Mouse (Mus musculus) neural tube, embryonic 15.5 days (tissue): ENCODE results near the gene Olfr819. TPM values are rescaled to one million over a fixed set of nuclear protein-coding genes. Genes with fewer than 3 reads are reported as not detected.

ENCODE experiments used
- polyA plus RNA-seq: library from polyadenylated mRNA; unstranded; fragments of >200 nt; fragmentation: Nextera tagmentation; extraction: Ambion mirVana; gene quantifications from 2 replicates; pipeline ENCODE4 v1.2.1, GENCODE M21; 2015

Gene Olfr819
- polyA plus RNA-seq, 1 experiment from 2014 or later: not detected

Other genes with a start within 250 kb of the Olfr819 start
- not detected in 2 replicates for gene Olfr805, start 237.9 kb downstream of the Olfr819 start, polyA plus RNA-seq
- not detected in 2 replicates for gene Olfr806, start 225.3 kb downstream of the Olfr819 start, polyA plus RNA-seq
- gene Olfr807, start 209.5 kb downstream of the Olfr819 start, polyA plus RNA-seq: not detected in 2 replicates
- not detected in 2 replicates for gene Olfr808, start 201.8 kb downstream of the Olfr819 start, polyA plus RNA-seq
- gene Olfr809, start 192.6 kb downstream of the Olfr819 start, polyA plus RNA-seq: not detected in 2 replicates
- gene Olfr810, start 172.3 kb downstream of the Olfr819 start, polyA plus RNA-seq: not detected in 2 replicates
- not detected in 2 replicates for gene Olfr811, start 162.9 kb downstream of the Olfr819 start, polyA plus RNA-seq
- gene Olfr812, start 121.2 kb downstream of the Olfr819 start, polyA plus RNA-seq: not detected in 2 replicates
- not detected in 2 replicates for gene Olfr813, start 111.9 kb downstream of the Olfr819 start, polyA plus RNA-seq
- gene Olfr814, start 87.4 kb downstream of the Olfr819 start, polyA plus RNA-seq: not detected in 2 replicates
- not detected in 2 replicates for gene Olfr815, start 61.4 kb downstream of the Olfr819 start, polyA plus RNA-seq
- gene Olfr816, start 51.7 kb downstream of the Olfr819 start, polyA plus RNA-seq: not detected in 2 replicates
- gene Olfr818, start 18.2 kb downstream of the Olfr819 start, polyA plus RNA-seq: not detected in 2 replicates
- gene Olfr247, start 8.9 kb upstream of the Olfr819 start, polyA plus RNA-seq: not detected in 2 replicates
- not detected in 2 replicates for gene Gm10310, start 17.8 kb upstream of the Olfr819 start, polyA plus RNA-seq
- not detected in 2 replicates for gene Olfr820, start 45.4 kb upstream of the Olfr819 start, polyA plus RNA-seq
- not detected in 2 replicates for gene Olfr821, start 63.1 kb upstream of the Olfr819 start, polyA plus RNA-seq
- gene Olfr822, start 103.9 kb upstream of the Olfr819 start, polyA plus RNA-seq: not detected in 2 replicates
- gene Olfr823, start 148.1 kb upstream of the Olfr819 start, polyA plus RNA-seq: not detected in 2 replicates
- not detected in 2 replicates for gene Olfr824, start 162.7 kb upstream of the Olfr819 start, polyA plus RNA-seq
- not detected in 2 replicates for gene Olfr825, start 199.5 kb upstream of the Olfr819 start, polyA plus RNA-seq
- not detected in 2 replicates for gene Olfr826, start 216.9 kb upstream of the Olfr819 start, polyA plus RNA-seq
- not detected in 2 replicates for gene Olfr827, start 247.1 kb upstream of the Olfr819 start, polyA plus RNA-seq